Mouse (Mus musculus) heart, adult 2 months (tissue): ENCODE measurements around the gene Pde4d.

Experiments
- CTCF ChIP-seq: fragments of 200-600 bp; IDR thresholded peaks from 2 replicates; pipeline ENCODE4 v1.8.1; 2022; ENCODE audit warnings: antibody characterized with exemption, mild to moderate bottlenecking, moderate library complexity
- EP300 ChIP-seq: fragments of 200-500 bp; IDR thresholded peaks from 2 replicates; pipeline ENCODE4 v1.6.1; 2011; ENCODE audit warnings: low read depth, low read length, control low read depth; ENCODE audit not compliant: insufficient read depth
- POLR2A ChIP-seq: fragments of 200-500 bp; IDR thresholded peaks from 2 replicates; pipeline ENCODE4 v1.6.1; 2011; ENCODE audit warnings: mild to moderate bottlenecking, low read depth, low read length, control low read depth; ENCODE audit not compliant: insufficient read depth

- TF ChIP-seq EP300 (no peak), POLR2A (no peak), CTCF (peak; percentile 37)
These were observed 892.2 kb downstream of the Pde4d start for GRCm38 (mm10) chr13:109341902-109342301.
